Mouse (Mus musculus): ENCODE results near the gene Mgmt.

DNA sequence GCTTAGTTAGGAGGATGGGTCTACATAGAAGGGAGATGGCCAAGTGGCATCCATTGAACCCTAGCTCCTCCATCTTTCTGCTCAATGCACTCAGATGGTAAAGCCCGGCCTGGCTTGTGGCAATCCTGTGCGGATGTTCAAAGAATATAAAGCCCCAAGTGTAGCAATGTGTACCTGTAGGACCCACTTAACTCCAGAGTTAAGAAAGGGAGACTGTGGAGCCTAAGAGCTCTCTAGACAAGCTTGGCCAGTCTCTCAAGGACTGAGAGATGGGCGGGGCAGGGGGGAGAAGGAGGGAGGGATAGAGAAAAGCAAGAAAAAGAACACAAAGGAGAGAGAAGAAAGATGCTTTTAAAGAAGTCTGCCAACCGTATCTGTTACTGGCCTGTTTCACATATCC is 27.9 kb upstream of the Mgmt start:
- TF ChIP-seq CTCF (IDR thresholded peaks at IDR 0.05; ENCODE audit: low read depth, low read length): no peak
- TF ChIP-seq POLR2A (IDR thresholded peaks at IDR 0.05; ENCODE audit: borderline replicate concordance, low read depth, low read length): no peak

All from bone marrow macrophage, adult 2 months (primary cell).